Mouse (Mus musculus) lung, embryonic 14.5 days (tissue): ENCODE results near the gene Mindy2. TPM values are rescaled to one million over a fixed set of nuclear protein-coding genes. Genes with fewer than 3 reads are reported as not detected.

ENCODE experiments used
- ATAC-seq: fragments of 200-750 bp; cut with Nextera tagmentation; 2 replicates; pipeline ENCODE4 v1.8.0; 2017; ENCODE audit warnings: mild to moderate bottlenecking, moderate TSS enrichment, moderate library complexity; ENCODE audit not compliant: insufficient read depth
- DNase-seq: peaks from one replicate; pipeline ENCODE4 v3.0.0-alpha.2; 2015
- H3K27ac ChIP-seq: fragments of 300-500 bp; sonication (generic); 2 replicates; pipeline ENCODE4 v1.5.1; 2014; ENCODE audit warnings: low read depth, mild to moderate bottlenecking, moderate library complexity
- H3K27me3 ChIP-seq: fragments of 300-500 bp; sonication (generic); 2 replicates; pipeline ENCODE4 v1.6.1; 2014; ENCODE audit warnings: low read length, control low read depth; ENCODE audit not compliant: insufficient read depth
- H3K36me3 ChIP-seq: fragments of 300-500 bp; sonication (generic); 2 replicates; pipeline ENCODE4 v1.6.1; 2014; ENCODE audit warnings: control low read depth; ENCODE audit not compliant: insufficient read depth
- H3K4me1 ChIP-seq: fragments of 300-500 bp; sonication (generic); 2 replicates; pipeline ENCODE4 v1.6.1; 2014; ENCODE audit warnings: antibody characterized with exemption, control low read depth; ENCODE audit not compliant: insufficient read depth
- H3K4me2 ChIP-seq: fragments of 300-500 bp; sonication (generic); 2 replicates; pipeline ENCODE4 v1.6.1; 2014; ENCODE audit warnings: mild to moderate bottlenecking
- H3K4me3 ChIP-seq: fragments of 300-500 bp; sonication (generic); 2 replicates; pipeline ENCODE4 v1.5.1; 2014; ENCODE audit warnings: low read depth, low read length
- H3K9ac ChIP-seq: fragments of 300-500 bp; sonication (generic); 2 replicates; pipeline ENCODE4 v1.6.1; 2014
- H3K9me3 ChIP-seq: fragments of 300-500 bp; sonication (generic); 2 replicates; pipeline ENCODE4 v1.6.1; 2016; ENCODE audit warnings: low read depth, low read length, control low read depth
- CTCF ChIP-seq: IDR thresholded peaks from 2 replicates; pipeline ENCODE4 v1.5.1; 2016; ENCODE audit warnings: antibody characterized with exemption, low read depth
- WGBS: fragments of 180-500 bp; shearing (Covaris S2); extraction: QIAGEN DNeasy Blood & Tissue Kit; methylation state at CpG from one replicate; pipeline ENCODE4 v1.1.7; 2014; 5-methylcytosine and 5-hydroxymethylcytosine counted together
- polyA plus RNA-seq: library from polyadenylated mRNA; unstranded; fragments of >200 nt; fragmentation: Nextera tagmentation; extraction: Ambion mirVana; gene quantifications from 2 replicates; pipeline ENCODE4 v1.2.1, GENCODE M21; 2014

The Mindy2 gene
- polyA plus RNA-seq, 1 experiment from 2014 or later, result 11.2 TPM

- Histone ChIP-seq H3K4me2 (no peak overlapping the region), H3K4me1 (no peaks in the 10 kb centered on the region), H3K27ac (no peak overlapping the region), H3K9ac (no peak overlapping the region), H3K9me3 (no peaks in the 10 kb centered on the region), H3K36me3 (peaks cover 35% of the 10 kb centered on the region; the same call in 1 of the 2 replicates), H3K27me3 (no peaks in the 10 kb centered on the region), H3K4me3 (no peak overlapping the region)
- no peak for TF ChIP-seq CTCF
- ATAC-seq, result no peak
- 91% methylated on average over 1 of the region's 1 CpGs for WGBS
- DNase-seq, result no peak
These were observed 105.5 kb downstream of the Mindy2 start for GRCm38 (mm10) chr9:70551524-70551923.

Other genes starting within 250 kb of the Mindy2 start
- gene Ccnb2, start 235.6 kb downstream of the Mindy2 start, polyA plus RNA-seq, result 247 and 251 TPM in 2 replicates
- gene Rnf111, start 153.4 kb downstream of the Mindy2 start, polyA plus RNA-seq, result 28.5 and 29.2 TPM in 2 replicates
- 55.0 and 55.9 TPM in 2 replicates for gene Sltm, start 114.4 kb downstream of the Mindy2 start, polyA plus RNA-seq
- 0.27 and 0.45 TPM in 2 replicates for gene Gm10642, start 923 bp downstream of the Mindy2 start, polyA plus RNA-seq
- 80.2 and 86.0 TPM in 2 replicates for gene Adam10, start 21.8 kb upstream of the Mindy2 start, polyA plus RNA-seq